Mouse (Mus musculus) monocyte, adult 5-6 weeks (primary cell): Measurements from ENCODE around the gene Cobl. TPM values are rescaled to one million over a fixed set of nuclear protein-coding genes. Genes with fewer than 3 reads are reported as not detected.

ENCODE experiments used
- ATAC-seq: fragments of 153-309, 156-312 bp; replicated peaks from 2 replicates; pipeline ENCODE4 v1.8.0; 2017; ENCODE audit warnings: mild to moderate bottlenecking; ENCODE audit not compliant: low TSS enrichment, insufficient number of reproducible peaks, severe bottlenecking, poor library complexity, low FRiP score
- total RNA-seq: library from RNA; stranded (forward); fragments of 200-1000, 200-491, 200-594 nt; gene quantifications from 3 replicates; pipeline ENCODE4 v1.2.3, GENCODE M21; 2017

The Cobl gene
- not detected in 3 replicates for total RNA-seq

GRCm38 (mm10) chr11:12464181-12465162 is at the start of gene Cobl:
TSS of gene Cobl (minus strand) at chr11:12464960.
- no peak for ATAC-seq

- ATAC-seq, result no peak
Observed at GRCm38 (mm10) chr11:12513796-12514195, 49.0 kb upstream of the Cobl start.

- ATAC-seq, result no peak
Observed at GRCm38 (mm10) chr11:12506371-12506890, 41.7 kb upstream of the Cobl start.

GRCm38 (mm10) chr11:12503756-12504155 is 39.0 kb upstream of the Cobl start:
- ATAC-seq, result no peak

- no peak for ATAC-seq
Observed at GRCm38 (mm10) chr11:12501721-12502120, 37.0 kb upstream of the Cobl start.

GRCm38 (mm10) chr11:12493791-12494190 is 29.0 kb upstream of the Cobl start:
- no peak for ATAC-seq

GRCm38 (mm10) chr11:12479856-12480403 is 15.2 kb upstream of the Cobl start:
- ATAC-seq, result no peak

- ATAC-seq, result no peak
Observed at GRCm38 (mm10) chr11:12474299-12474935, 9.7 kb upstream of the Cobl start.

GRCm38 (mm10) chr11:12473625-12474298 is 9.0 kb upstream of the Cobl start:
- no peak for ATAC-seq

- ATAC-seq, result no peak
Observed at GRCm38 (mm10) chr11:12469638-12470037, 4.9 kb upstream of the Cobl start.

- no peak for ATAC-seq
Observed at GRCm38 (mm10) chr11:12468661-12469060, 3.9 kb upstream of the Cobl start.

GRCm38 (mm10) chr11:12467836-12468235 is 3.1 kb upstream of the Cobl start:
- no peak for ATAC-seq

GRCm38 (mm10) chr11:12467217-12467616 is 2.5 kb upstream of the Cobl start:
- ATAC-seq, result no peak

GRCm38 (mm10) chr11:12466606-12467005 is 1.8 kb upstream of the Cobl start:
- ATAC-seq, result no peak

- ATAC-seq, result no peak
Observed at GRCm38 (mm10) chr11:12465229-12465628, 469 bp upstream of the Cobl start.

GRCm38 (mm10) chr11:12463615-12464170 is 1.1 kb downstream of the Cobl start:
- ATAC-seq, result no peak

GRCm38 (mm10) chr11:12459781-12460581 is 4.8 kb downstream of the Cobl start:
- ATAC-seq, result no peak

GRCm38 (mm10) chr11:12458814-12459213 is 5.9 kb downstream of the Cobl start:
- no peak for ATAC-seq
